Mouse (Mus musculus) lung, embryonic 15.5 days (tissue): ENCODE data around the gene Vwa8. TPM values are rescaled to one million over a fixed set of nuclear protein-coding genes. Genes with fewer than 3 reads are reported as not detected.

ENCODE experiments used
- ATAC-seq: fragments of 200-750 bp; cut with Nextera tagmentation; 2 replicates; pipeline ENCODE4 v1.8.0; 2017; ENCODE audit warnings: moderate number of reproducible peaks, borderline replicate concordance; ENCODE audit not compliant: low FRiP score, low TSS enrichment; ENCODE audit errors: extremely low read depth
- H3K27ac ChIP-seq: fragments of 300-500 bp; sonication (generic); 2 replicates; pipeline ENCODE4 v1.5.1; 2015; ENCODE audit warnings: moderate library complexity, mild to moderate bottlenecking, inconsistent platforms
- H3K27me3 ChIP-seq: fragments of 300-500 bp; sonication (generic); 2 replicates; pipeline ENCODE4 v1.6.1; 2015; ENCODE audit warnings: inconsistent platforms
- H3K36me3 ChIP-seq: fragments of 300-500 bp; sonication (generic); 2 replicates; pipeline ENCODE4 v1.6.1; 2015; ENCODE audit warnings: inconsistent platforms
- H3K4me1 ChIP-seq: fragments of 300-500 bp; sonication (generic); 2 replicates; pipeline ENCODE4 v1.6.1; 2015; ENCODE audit warnings: inconsistent platforms
- H3K4me2 ChIP-seq: fragments of 300-500 bp; sonication (generic); 2 replicates; pipeline ENCODE4 v1.6.1; 2015; ENCODE audit warnings: inconsistent platforms, mild to moderate bottlenecking, moderate library complexity
- H3K4me3 ChIP-seq: fragments of 300-500 bp; sonication (generic); 2 replicates; pipeline ENCODE4 v1.5.1; 2015; ENCODE audit warnings: mild to moderate bottlenecking, inconsistent platforms
- H3K9ac ChIP-seq: fragments of 300-500 bp; sonication (generic); 2 replicates; pipeline ENCODE4 v1.6.1; 2015; ENCODE audit warnings: inconsistent platforms
- H3K9me3 ChIP-seq: fragments of 300-500 bp; sonication (generic); 2 replicates; pipeline ENCODE4 v1.6.1; 2016; ENCODE audit warnings: inconsistent platforms
- WGBS: fragments of 180-500 bp; shearing (Covaris S2); methylation state at CpG from one replicate; pipeline ENCODE4 v1.1.7; 2015; 5-methylcytosine and 5-hydroxymethylcytosine counted together
- polyA plus RNA-seq: library from polyadenylated mRNA; unstranded; fragments of >200 nt; fragmentation: Nextera tagmentation; extraction: Ambion mirVana; gene quantifications from 2 replicates; pipeline ENCODE4 v1.2.1, GENCODE M21; 2015

The Vwa8 gene
- polyA plus RNA-seq, 1 experiment from 2014 or later: 10.3 TPM

GRCm38 (mm10) chr14:79137100-79137499, 288.2 kb downstream of the Vwa8 start:
- H3K36me3 ChIP-seq: no peaks in the 10 kb centered on the region
- H3K9me3 ChIP-seq: no peaks in the 10 kb centered on the region
- H3K9ac ChIP-seq: no peak overlapping the region
- peaks cover 52% of the 10 kb centered on the region for H3K4me1 ChIP-seq
- peak overlapping the region; percentile 83 for H3K27ac ChIP-seq
- ATAC-seq: peak; percentile 58
- WGBS: 32% methylated on average over 8 of the region's 8 CpGs
- no peaks in the 10 kb centered on the region for H3K27me3 ChIP-seq
- H3K4me3 ChIP-seq: no peak overlapping the region
- H3K4me2 ChIP-seq: no peak overlapping the region

DNA sequence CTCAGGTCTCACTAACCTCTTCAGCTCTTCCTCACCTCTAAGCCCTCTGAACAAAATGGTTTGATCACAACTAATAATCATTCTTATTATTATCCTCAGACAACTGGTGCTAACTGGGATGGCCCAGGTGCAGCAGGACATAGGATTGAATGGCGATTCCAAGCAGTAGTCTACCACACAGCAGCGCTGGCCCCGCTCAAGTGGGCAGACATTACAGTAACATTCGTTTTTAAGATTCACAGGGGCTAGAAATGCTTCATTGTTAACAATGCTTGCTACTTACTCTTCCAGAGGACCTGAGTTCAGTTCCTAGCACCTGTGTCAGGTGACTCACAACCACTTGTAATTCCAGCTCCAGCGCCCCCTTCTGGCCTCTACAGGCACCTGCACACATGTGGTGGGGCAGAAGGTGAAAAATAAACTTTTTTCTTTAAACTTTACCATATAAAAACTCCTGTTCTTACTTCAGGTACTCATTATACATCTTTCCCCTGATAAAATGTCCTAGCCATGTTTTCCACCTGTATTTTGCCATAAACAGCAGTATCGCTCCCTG, 290.3 kb downstream of the Vwa8 start:
- Histone ChIP-seq H3K27ac (no peak overlapping the region), H3K4me2 (no peak overlapping the region), H3K9ac (no peak overlapping the region), H3K4me3 (no peak overlapping the region), H3K9me3 (no peaks in the 10 kb centered on the region), H3K27me3 (no peaks in the 10 kb centered on the region), H3K4me1 (peaks cover 47% of the 10 kb centered on the region), H3K36me3 (no peaks in the 10 kb centered on the region)
- no peak for ATAC-seq
- WGBS: 87% methylated on average over 6 of the region's 6 CpGs

DNA sequence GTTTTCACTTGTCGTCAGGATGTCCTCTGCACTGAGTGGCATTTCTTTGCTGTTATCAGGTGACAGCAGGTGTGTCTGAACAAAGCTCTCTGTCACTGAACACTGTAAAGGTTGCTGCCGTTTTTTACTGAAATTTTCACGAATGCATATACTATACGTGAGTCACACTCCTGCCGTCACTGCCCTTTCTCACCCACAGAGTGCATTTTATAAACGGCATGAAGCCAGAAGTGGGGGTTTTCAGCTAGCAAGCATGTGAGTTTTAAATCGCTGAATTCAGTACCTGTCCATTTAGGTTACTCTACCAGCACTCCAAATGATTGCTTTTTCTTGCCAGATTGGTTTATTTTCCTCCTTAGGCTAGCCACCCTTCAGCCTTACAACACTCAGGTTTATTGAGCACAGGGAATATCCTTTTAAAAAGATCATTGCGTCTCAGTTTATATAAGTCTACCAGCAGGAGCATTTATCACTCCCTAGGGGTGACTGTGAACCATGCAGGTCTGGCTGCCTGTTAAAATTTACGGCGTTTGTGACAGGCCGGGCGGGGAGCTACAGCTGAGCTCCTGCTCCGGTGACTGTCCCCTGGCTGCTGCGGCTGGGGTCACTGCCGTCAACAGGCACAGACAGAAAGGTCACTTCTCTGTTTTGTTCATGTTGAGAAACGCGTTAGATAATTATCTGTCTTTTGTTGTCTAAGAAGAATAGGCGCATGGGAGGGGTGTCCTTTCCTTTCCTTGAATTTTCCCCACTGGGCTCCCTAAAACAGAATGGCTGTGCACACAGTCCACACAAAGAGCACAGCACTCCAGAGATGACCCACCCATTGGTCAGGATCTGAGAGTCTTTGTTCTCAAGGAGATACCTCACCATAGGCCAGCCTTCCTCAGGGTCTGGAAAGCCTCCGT, 291.3 kb downstream of the Vwa8 start:
- 27% methylated on average over 19 of the region's 19 CpGs for WGBS
- 0 out of 2 replicates have a peak, but pooled peaks have one; percentile 39 for ATAC-seq
- no peak overlapping the region for H3K4me3 ChIP-seq
- peaks cover 37% of the 10 kb centered on the region for H3K4me1 ChIP-seq
- peak overlapping the region; percentile 48 for H3K27ac ChIP-seq
- no peaks in the 10 kb centered on the region for H3K9me3 ChIP-seq
- H3K9ac ChIP-seq: no peak overlapping the region
- H3K27me3 ChIP-seq: no peaks in the 10 kb centered on the region
- H3K4me2 ChIP-seq: no peak overlapping the region
- no peaks in the 10 kb centered on the region for H3K36me3 ChIP-seq

DNA sequence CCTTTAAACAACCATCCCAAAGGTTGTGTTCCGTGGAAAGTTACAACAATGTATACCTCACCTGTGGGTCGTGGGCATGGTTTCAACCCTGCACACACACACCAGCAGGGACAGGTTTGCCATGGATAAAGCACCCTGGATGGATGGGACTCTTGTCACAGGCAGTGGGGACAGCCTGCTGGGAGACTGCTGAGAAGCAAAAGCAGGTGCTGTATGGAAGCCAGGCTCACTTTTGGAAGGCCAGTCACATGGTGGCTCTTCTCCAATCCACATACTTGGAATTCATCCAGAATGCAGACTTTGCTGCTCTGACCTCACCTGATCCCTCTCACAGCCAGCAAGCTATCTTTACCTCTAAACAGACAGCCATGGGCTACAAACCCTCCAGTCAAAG, 292.0 kb downstream of the Vwa8 start:
- Histone ChIP-seq H3K9me3 (no peaks in the 10 kb centered on the region), H3K4me1 (peaks cover 32% of the 10 kb centered on the region), H3K4me2 (no peak overlapping the region), H3K36me3 (no peaks in the 10 kb centered on the region), H3K27me3 (no peaks in the 10 kb centered on the region), H3K4me3 (no peak overlapping the region), H3K9ac (no peak overlapping the region), H3K27ac (peak overlapping the region; percentile 48)
- 59% methylated on average over 2 of the region's 2 CpGs for WGBS
- 0 out of 2 replicates have a peak, but pooled peaks have one; percentile 13 for ATAC-seq

GRCm38 (mm10) chr14:79142342-79142741, 293.5 kb downstream of the Vwa8 start:
- Histone ChIP-seq H3K9ac (no peak overlapping the region), H3K27me3 (no peaks in the 10 kb centered on the region), H3K4me1 (peaks cover 17% of the 10 kb centered on the region), H3K4me2 (no peak overlapping the region), H3K9me3 (no peaks in the 10 kb centered on the region), H3K4me3 (no peak overlapping the region), H3K36me3 (no peaks in the 10 kb centered on the region), H3K27ac (no peak overlapping the region)
- 76% methylated on average over 4 of the region's 4 CpGs for WGBS
- ATAC-seq: no peak

GRCm38 (mm10) chr14:79143696-79144095, 294.8 kb downstream of the Vwa8 start:
- H3K36me3 ChIP-seq: no peaks in the 10 kb centered on the region
- H3K27ac ChIP-seq: no peak overlapping the region
- ATAC-seq: no peak
- no peak overlapping the region for H3K4me2 ChIP-seq
- WGBS: 83% methylated on average over 9 of the region's 9 CpGs
- no peaks in the 10 kb centered on the region for H3K27me3 ChIP-seq
- no peak overlapping the region for H3K9ac ChIP-seq
- H3K4me1 ChIP-seq: peaks cover 17% of the 10 kb centered on the region
- H3K9me3 ChIP-seq: no peaks in the 10 kb centered on the region
- H3K4me3 ChIP-seq: no peak overlapping the region

DNA sequence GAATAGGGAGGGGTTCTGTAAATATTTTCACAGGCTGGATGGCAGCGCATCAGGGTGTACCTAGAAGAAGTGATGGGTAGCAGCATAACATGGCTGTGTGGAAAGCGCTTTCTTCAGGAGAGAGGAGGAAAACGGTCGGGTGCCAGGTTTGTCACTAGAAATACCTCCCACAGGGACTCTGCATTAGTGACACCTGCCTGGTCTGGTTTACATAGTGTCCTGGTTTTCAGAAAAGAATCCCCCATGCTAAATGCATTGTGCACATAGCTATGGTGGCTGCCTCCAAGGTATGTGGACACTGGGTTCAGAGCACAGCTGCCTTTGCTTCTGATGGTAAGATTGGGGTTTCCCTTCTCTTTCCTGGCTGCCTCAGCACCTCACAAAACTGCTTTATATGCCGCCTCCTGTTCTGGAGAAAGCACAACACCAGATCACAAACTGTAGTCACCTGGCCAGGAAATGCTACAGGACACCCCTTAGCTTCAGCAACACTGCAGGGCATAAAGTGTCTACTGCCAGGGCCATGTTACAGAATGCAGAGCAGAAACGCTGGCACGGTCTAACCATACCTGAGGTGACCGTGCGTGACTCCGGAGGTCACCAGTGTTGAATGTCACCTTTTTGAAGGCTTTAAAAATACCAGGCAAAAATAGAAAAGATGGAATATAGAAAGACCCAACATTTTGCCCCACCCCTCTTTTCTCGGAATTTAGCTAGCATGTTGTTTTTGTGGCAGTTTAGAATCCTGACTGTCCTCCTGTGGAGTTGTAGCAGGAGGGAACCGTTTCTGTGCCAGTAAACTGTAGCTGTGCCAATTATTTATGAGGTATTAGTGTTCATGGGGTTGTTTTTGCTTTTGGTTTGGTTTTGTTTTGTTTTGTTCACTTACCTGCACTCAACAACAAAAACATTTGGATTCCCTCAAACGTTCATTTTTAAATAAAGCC, 295.7 kb downstream of the Vwa8 start:
- no peak for ATAC-seq
- no peaks in the 10 kb centered on the region for H3K9me3 ChIP-seq
- no peak overlapping the region for H3K9ac ChIP-seq
- H3K27me3 ChIP-seq: no peaks in the 10 kb centered on the region
- H3K36me3 ChIP-seq: no peaks in the 10 kb centered on the region
- peaks cover 15% of the 10 kb centered on the region for H3K4me1 ChIP-seq
- no peak overlapping the region for H3K4me2 ChIP-seq
- H3K27ac ChIP-seq: no peak overlapping the region
- no peak overlapping the region for H3K4me3 ChIP-seq
- WGBS: 85% methylated on average over 13 of the region's 13 CpGs

GRCm38 (mm10) chr14:79151711-79152110, 302.9 kb downstream of the Vwa8 start:
- 66% methylated on average over 7 of the region's 7 CpGs for WGBS
- H3K4me2 ChIP-seq: no peak overlapping the region

GRCm38 (mm10) chr14:79153896-79154295, 305.0 kb downstream of the Vwa8 start:
- peaks cover 22% of the 10 kb centered on the region for H3K4me1 ChIP-seq
- no peaks in the 10 kb centered on the region for H3K27me3 ChIP-seq
- H3K36me3 ChIP-seq: no peaks in the 10 kb centered on the region
- H3K27ac ChIP-seq: no peak overlapping the region
- H3K4me2 ChIP-seq: no peak overlapping the region
- no peak for ATAC-seq
- H3K9me3 ChIP-seq: no peaks in the 10 kb centered on the region
- 78% methylated on average over 6 of the region's 6 CpGs for WGBS
- H3K9ac ChIP-seq: no peak overlapping the region
- H3K4me3 ChIP-seq: no peak overlapping the region

More at GRCm38 (mm10) chr14:79151711-79152110, 302.9 kb downstream of the Vwa8 start:
- H3K9ac ChIP-seq: no peak overlapping the region
- no peak overlapping the region for H3K27ac ChIP-seq
- H3K4me3 ChIP-seq: no peak overlapping the region
- no peaks in the 10 kb centered on the region for H3K9me3 ChIP-seq
- no peaks in the 10 kb centered on the region for H3K36me3 ChIP-seq
- H3K27me3 ChIP-seq: no peaks in the 10 kb centered on the region
- no peak for ATAC-seq
- H3K4me1 ChIP-seq: 0 out of 2 replicates have a peak, but pooled peaks cover 4% of the 10 kb centered on the region

DNA sequence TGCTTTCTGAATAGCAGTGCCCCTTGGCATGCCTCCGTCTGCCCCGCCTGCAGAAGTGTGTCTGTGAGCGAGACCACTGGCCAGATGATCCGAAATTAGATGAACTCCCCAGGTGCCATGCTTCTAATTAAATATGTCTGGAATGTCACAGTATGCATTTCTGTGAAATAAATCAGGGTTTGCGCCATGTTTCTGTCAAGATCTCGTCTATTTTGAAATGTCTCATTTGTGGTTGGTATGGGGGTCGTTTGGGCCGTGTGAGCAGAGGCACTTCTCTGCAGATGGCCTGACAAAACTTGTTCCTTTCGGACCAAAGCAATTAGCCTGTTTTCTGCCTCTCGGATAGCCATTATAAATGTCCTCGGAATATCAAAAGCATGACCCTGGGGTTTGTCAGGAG, 306.1 kb downstream of the Vwa8 start:
- H3K4me3 ChIP-seq: no peak overlapping the region
- no peak overlapping the region for H3K27ac ChIP-seq
- H3K9ac ChIP-seq: no peak overlapping the region
- H3K36me3 ChIP-seq: no peaks in the 10 kb centered on the region
- WGBS: 62% methylated on average over 11 of the region's 11 CpGs
- ATAC-seq: no peak
- H3K4me1 ChIP-seq: peaks cover 22% of the 10 kb centered on the region
- no peaks in the 10 kb centered on the region for H3K27me3 ChIP-seq
- no peak overlapping the region for H3K4me2 ChIP-seq
- H3K9me3 ChIP-seq: no peaks in the 10 kb centered on the region

DNA sequence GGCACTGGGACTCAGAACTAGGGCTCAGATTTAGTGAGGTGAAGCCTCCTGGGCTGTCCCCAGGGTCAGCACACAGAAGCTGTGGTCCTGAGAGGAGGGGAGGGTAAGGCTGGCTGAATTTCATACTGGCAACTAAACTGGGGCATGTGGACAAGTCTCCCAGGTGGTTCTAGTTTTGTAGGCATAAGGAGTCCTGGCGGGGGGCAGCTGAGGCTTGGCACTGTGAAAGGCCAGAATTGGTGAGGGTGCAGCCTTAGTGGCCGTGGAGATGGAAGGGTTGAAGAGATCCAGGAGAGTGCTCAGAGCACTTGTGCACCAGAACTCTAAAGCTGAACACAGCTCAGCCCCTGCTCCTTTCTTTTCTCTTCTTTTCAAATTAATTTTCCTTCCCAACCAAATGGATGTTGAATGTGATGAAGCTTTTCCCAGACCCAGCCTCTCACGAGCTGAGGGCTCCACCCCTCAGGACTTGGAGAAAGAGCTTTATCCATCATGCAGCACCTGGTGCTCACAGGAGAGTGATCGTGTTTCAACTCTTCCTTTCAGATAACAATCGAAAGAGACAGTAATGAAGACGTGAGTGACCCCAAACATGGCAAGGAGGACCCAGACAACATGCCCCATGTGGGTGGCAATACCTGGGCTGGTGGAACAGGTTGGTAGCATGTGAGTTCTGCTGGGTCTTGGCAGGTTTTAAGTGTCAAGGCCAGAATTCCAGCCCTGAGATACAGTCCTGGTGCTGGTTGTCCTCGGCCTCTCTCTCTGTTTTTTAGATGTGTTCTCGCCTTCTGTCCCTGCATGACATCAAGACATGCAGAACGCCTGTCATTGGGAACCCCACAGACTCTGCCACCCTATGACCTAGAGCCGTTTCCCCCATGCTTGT, 307.9 kb downstream of the Vwa8 start:
- no peaks in the 10 kb centered on the region for H3K9me3 ChIP-seq
- peak overlapping the region; percentile 70 for H3K27ac ChIP-seq
- no peak overlapping the region for H3K9ac ChIP-seq
- no peak for ATAC-seq
- H3K27me3 ChIP-seq: no peaks in the 10 kb centered on the region
- no peak overlapping the region for H3K4me2 ChIP-seq
- peaks cover 28% of the 10 kb centered on the region for H3K4me1 ChIP-seq
- 42% methylated on average over 10 of the region's 10 CpGs for WGBS
- no peaks in the 10 kb centered on the region for H3K36me3 ChIP-seq
- no peak overlapping the region for H3K4me3 ChIP-seq
